Mouse (Mus musculus) forebrain, postnatal 0 days (tissue): ENCODE data around the gene Olfr420. TPM values are rescaled to one million over a fixed set of nuclear protein-coding genes. Genes with fewer than 3 reads are reported as not detected.
A peak's percentile ranks its signal among the peaks of the same experiment; 100 is the strongest.

Source experiments
- ATAC-seq: fragments of 200-750 bp; cut with Nextera tagmentation; 2 replicates; pipeline ENCODE4 v1.8.0; 2017; ENCODE audit warnings: mild to moderate bottlenecking, moderate library complexity
- DNase-seq: peaks from one replicate; pipeline ENCODE4 v3.0.0-alpha.2; 2015
- H3K27ac ChIP-seq: fragments of 300-500 bp; sonication (generic); 2 replicates; pipeline ENCODE4 v1.5.1; 2014; ENCODE audit warnings: low read depth, mild to moderate bottlenecking, antibody characterized with exemption, low read length, moderate library complexity, mixed read lengths
- H3K27me3 ChIP-seq: fragments of 300-500 bp; sonication (generic); 2 replicates; pipeline ENCODE4 v1.6.1; 2014; ENCODE audit warnings: mild to moderate bottlenecking, low read length, mixed read lengths; ENCODE audit not compliant: insufficient read depth
- H3K36me3 ChIP-seq: fragments of 300-500 bp; sonication (generic); 2 replicates; pipeline ENCODE4 v1.6.1; 2014; ENCODE audit warnings: mild to moderate bottlenecking, moderate library complexity; ENCODE audit not compliant: insufficient read depth
- H3K4me1 ChIP-seq: fragments of 300-500 bp; sonication (generic); 2 replicates; pipeline ENCODE4 v1.6.1; 2014; ENCODE audit warnings: antibody characterized with exemption; ENCODE audit not compliant: insufficient read depth
- H3K4me2 ChIP-seq: fragments of 300-500 bp; sonication (generic); 2 replicates; pipeline ENCODE4 v1.6.1; 2014; ENCODE audit warnings: low read depth, mild to moderate bottlenecking, moderate library complexity
- H3K4me3 ChIP-seq: fragments of 300-500 bp; sonication (generic); 2 replicates; pipeline ENCODE4 v1.5.1; 2014; ENCODE audit warnings: low read depth, low read length, mixed read lengths
- H3K9ac ChIP-seq: fragments of 300-500 bp; sonication (generic); 2 replicates; pipeline ENCODE4 v1.6.1; 2014; ENCODE audit warnings: mild to moderate bottlenecking
- H3K9me3 ChIP-seq: fragments of 300-500 bp; sonication (generic); 2 replicates; pipeline ENCODE4 v1.6.1; 2016; ENCODE audit warnings: low read length
- CTCF ChIP-seq: sonication (generic); IDR thresholded peaks from 2 replicates; pipeline ENCODE4 v1.5.1; 2016; ENCODE audit warnings: antibody characterized with exemption, control low read depth, low read depth
- WGBS: fragments of 180-500 bp; shearing (Covaris S2); extraction: QIAGEN DNeasy Blood & Tissue Kit; methylation state at CpG from one replicate; pipeline ENCODE4 v1.1.7; 2014; 5-methylcytosine and 5-hydroxymethylcytosine counted together
- polyA plus RNA-seq: library from polyadenylated mRNA; unstranded; fragments of >200 nt; fragmentation: Nextera tagmentation; extraction: Ambion mirVana; gene quantifications from 2 replicates; pipeline ENCODE4 v1.2.1, GENCODE M21; 2015
- total RNA-seq: library from RNA; depleted of rRNA; stranded (reverse); fragments of >200 nt; gene quantifications from 2 replicates; pipeline ENCODE4 v1.2.3, GENCODE M21; 2014

The Olfr420 gene
- total and polyA plus RNA-seq, 2 experiments from 2014 or later, result not detected

GRCm38 (mm10) chr1:174157622-174158021, 2.2 kb downstream of the Olfr420 start:
- no peak for DNase-seq
- Histone ChIP-seq H3K27ac (no peak overlapping the region), H3K4me3 (no peak overlapping the region), H3K27me3 (no peaks in the 10 kb centered on the region), H3K9ac (no peak overlapping the region), H3K4me1 (no peaks in the 10 kb centered on the region), H3K36me3 (no peaks in the 10 kb centered on the region), H3K9me3 (no peaks in the 10 kb centered on the region), H3K4me2 (no peak overlapping the region)
- TF ChIP-seq CTCF, result no peak
- 84% methylated on average over 3 of the region's 3 CpGs for WGBS
- no peak for ATAC-seq

DNA sequence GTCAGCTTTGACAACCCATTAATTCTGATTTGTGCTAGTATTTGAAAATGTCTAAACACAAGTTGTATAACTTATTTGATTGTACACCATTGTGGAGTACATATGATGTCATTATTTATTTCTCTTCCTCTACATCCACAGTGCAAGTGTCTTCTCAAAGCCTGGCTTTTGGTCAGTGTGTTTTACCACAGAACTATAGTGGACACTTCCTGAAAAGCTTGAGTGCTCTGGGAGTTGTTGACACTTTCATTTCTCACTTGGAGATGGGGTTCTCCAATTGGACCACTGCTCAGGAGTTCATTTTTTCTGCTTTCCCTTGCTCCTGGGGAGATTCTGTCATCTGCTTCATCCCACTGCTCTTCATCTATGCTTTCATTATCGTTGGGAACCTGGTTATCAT, 3.1 kb downstream of the Olfr420 start:
- Histone ChIP-seq H3K27me3 (no peaks in the 10 kb centered on the region), H3K36me3 (no peaks in the 10 kb centered on the region), H3K4me1 (no peaks in the 10 kb centered on the region), H3K9ac (no peak overlapping the region), H3K27ac (no peak overlapping the region), H3K4me2 (no peak overlapping the region), H3K9me3 (no peaks in the 10 kb centered on the region), H3K4me3 (no peak overlapping the region)
- DNase-seq (no peak), ATAC-seq (no peak)
- 89% methylated on average over 1 of the region's 1 CpGs for WGBS
- no peak for TF ChIP-seq CTCF

GRCm38 (mm10) chr1:174159095-174159494, 3.7 kb downstream of the Olfr420 start:
- no peak for ATAC-seq
- Histone ChIP-seq H3K36me3 (no peaks in the 10 kb centered on the region), H3K27ac (no peak overlapping the region), H3K4me1 (no peaks in the 10 kb centered on the region), H3K4me2 (no peak overlapping the region), H3K4me3 (no peak overlapping the region), H3K9me3 (no peaks in the 10 kb centered on the region), H3K9ac (no peak overlapping the region), H3K27me3 (no peaks in the 10 kb centered on the region)
- 95% methylated on average over 10 of the region's 10 CpGs for WGBS
- no peak for TF ChIP-seq CTCF
- no peak for DNase-seq

GRCm38 (mm10) chr1:174169024-174169423, 13.6 kb downstream of the Olfr420 start:
- Histone ChIP-seq H3K9ac (no peak overlapping the region), H3K27me3 (no peaks in the 10 kb centered on the region), H3K4me3 (no peak overlapping the region), H3K9me3 (no peaks in the 10 kb centered on the region), H3K4me1 (no peaks in the 10 kb centered on the region), H3K4me2 (no peak overlapping the region), H3K36me3 (no peaks in the 10 kb centered on the region), H3K27ac (no peak overlapping the region)
- no peak for ATAC-seq
- no peak for DNase-seq
- TF ChIP-seq CTCF, result no peak

DNA sequence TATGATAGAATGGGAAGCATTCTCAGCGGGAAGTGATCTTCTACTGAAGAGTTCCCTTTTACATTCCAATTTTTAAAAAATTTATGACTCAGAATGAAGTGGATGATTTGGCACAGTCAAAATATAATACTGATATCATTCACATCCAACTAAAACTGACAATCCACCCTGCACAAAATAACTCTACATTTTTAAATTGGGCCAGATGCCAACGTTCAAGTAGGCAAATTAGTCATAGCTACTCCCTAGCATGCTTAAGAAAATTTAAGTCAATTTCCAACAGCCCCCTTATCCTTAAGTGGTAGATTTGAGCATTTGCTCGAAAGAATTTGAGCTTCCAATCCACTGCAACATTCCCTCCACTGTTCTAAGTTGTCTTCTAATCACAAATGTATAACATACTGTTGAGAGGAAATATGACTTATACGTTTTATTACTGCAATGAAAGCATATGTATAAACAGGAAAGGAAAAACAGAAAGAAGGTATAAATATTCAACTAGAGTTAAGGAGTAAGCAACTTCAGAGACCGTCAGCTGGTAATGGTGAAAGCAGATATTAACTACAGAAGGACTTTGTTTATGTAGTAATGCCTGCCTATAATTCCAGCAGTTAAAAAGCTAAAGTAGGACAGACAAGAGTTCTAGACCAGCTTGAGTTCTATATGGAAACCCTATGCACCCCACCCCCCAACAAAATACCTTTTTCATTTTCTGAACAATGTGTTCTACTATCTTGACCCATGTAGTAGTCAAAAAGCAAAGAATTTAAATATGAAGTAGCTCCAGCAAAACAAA, 15.5 kb downstream of the Olfr420 start:
- 82% methylated on average over 5 of the region's 5 CpGs for WGBS
- Histone ChIP-seq H3K9ac (no peak overlapping the region), H3K27ac (no peak overlapping the region), H3K27me3 (no peaks in the 10 kb centered on the region), H3K9me3 (no peaks in the 10 kb centered on the region), H3K4me3 (no peak overlapping the region), H3K36me3 (no peaks in the 10 kb centered on the region), H3K4me2 (no peak overlapping the region), H3K4me1 (no peaks in the 10 kb centered on the region)
- no peak for TF ChIP-seq CTCF
- ATAC-seq, result no peak; the same call in 1 of the 2 replicates
- peak; percentile 3 for DNase-seq

- H3K27ac ChIP-seq, result no peak overlapping the region
- ATAC-seq (no peak), DNase-seq (no peak)
- no peaks in the 10 kb centered on the region for H3K36me3 ChIP-seq
- no peak for TF ChIP-seq CTCF
- H3K27me3 ChIP-seq, result no peaks in the 10 kb centered on the region
- H3K9ac ChIP-seq, result no peak overlapping the region
- H3K4me3 ChIP-seq, result no peak overlapping the region
- WGBS, result 47% methylated on average over 2 of the region's 2 CpGs
- H3K9me3 ChIP-seq, result no peaks in the 10 kb centered on the region
- H3K4me1 ChIP-seq, result no peaks in the 10 kb centered on the region
- no peak overlapping the region for H3K4me2 ChIP-seq
Measured at GRCm38 (mm10) chr1:174171537-174171936, 16.1 kb downstream of the Olfr420 start.

DNA sequence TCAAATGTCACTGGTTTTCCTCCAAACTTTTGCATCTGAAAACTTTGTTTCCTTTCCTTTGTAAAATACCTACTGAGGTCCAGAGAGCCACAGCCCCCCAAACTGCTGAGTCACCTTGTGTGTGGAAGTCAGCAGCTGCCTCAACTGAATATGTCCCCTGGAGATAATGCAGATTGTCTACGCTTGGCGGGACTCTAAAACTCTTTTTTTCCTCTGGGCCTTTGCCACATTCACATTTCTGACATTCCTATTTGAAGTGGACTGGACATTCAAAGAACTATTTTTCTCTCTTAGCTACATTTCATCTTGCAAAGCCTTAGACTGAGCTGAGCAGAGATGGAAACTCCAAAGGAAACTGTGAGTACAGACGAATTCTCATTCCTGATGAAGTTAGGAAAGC, 17.2 kb downstream of the Olfr420 start, which contains the start of gene Spta1:
Gene Spta1, plus strand, starts transcription at position 172 of the 400 bp plus-strand sequence.
- TF ChIP-seq CTCF, result no peak
- no peak for ATAC-seq
- 21% methylated on average over 3 of the region's 3 CpGs for WGBS
- H3K4me1 ChIP-seq, result no peaks in the 10 kb centered on the region
- no peak within 1 kb of the TSS for H3K4me3 ChIP-seq
- H3K36me3 ChIP-seq, result no peaks in the 10 kb centered on the region
- no peak within 1 kb of the TSS for H3K9ac ChIP-seq
- H3K27ac ChIP-seq, result no peak within 1 kb of the TSS
- H3K4me2 ChIP-seq, result no peak within 1 kb of the TSS
- H3K9me3 ChIP-seq, result no peaks in the 10 kb centered on the region
- H3K27me3 ChIP-seq, result no peaks in the 10 kb centered on the region
- DNase-seq, result no peak
